15 mouse cellular contexts compared by ENCODE assay signal in genomic region chr9:121122039-121122438, GRCm38 (mm10).
"Had no signal": no experiment of that assay in that cellular context is flagged by ENCODE, and none has a peak within 500 bp of the region (broad histone marks: within the 10 kb centered on the region; RNA-seq: fewer than 3 reads in every experiment).

No protein-coding gene starts in this region.

- H3K27ac ChIP-seq: kidney, postnatal 0 days; layer of hippocampus, adult 2 months; liver, embryonic 13.5 days; midbrain, embryonic 12.5 days; midbrain, embryonic 15.5 days; neural tube, embryonic 13.5 days had no signal

- ATAC-seq: midbrain, embryonic 15.5 days had no signal

- H3K4me1 ChIP-seq: liver, embryonic 13.5 days; midbrain, embryonic 12.5 days; neural tube, embryonic 13.5 days had no signal

- H3K36me3 ChIP-seq: liver, embryonic 13.5 days; midbrain, embryonic 12.5 days; midbrain, embryonic 15.5 days; neural tube, embryonic 13.5 days had no signal

- H3K9ac ChIP-seq: liver, embryonic 13.5 days; midbrain, embryonic 12.5 days; midbrain, embryonic 15.5 days; neural tube, embryonic 13.5 days had no signal

- H3K9me3 ChIP-seq: liver, embryonic 13.5 days; midbrain, embryonic 12.5 days; midbrain, embryonic 15.5 days had no signal

- H3K4me3 ChIP-seq: layer of hippocampus, adult 2 months; liver, embryonic 13.5 days; midbrain, embryonic 12.5 days; midbrain, embryonic 15.5 days; myocyte; neural tube, embryonic 13.5 days had no signal

- H3K27me3 ChIP-seq: liver, embryonic 13.5 days; midbrain, embryonic 12.5 days; midbrain, embryonic 15.5 days; neural tube, embryonic 13.5 days had no signal

- H3K4me2 ChIP-seq: liver, embryonic 13.5 days; midbrain, embryonic 12.5 days; midbrain, embryonic 15.5 days; neural tube, embryonic 13.5 days had no signal

- DNase-seq: kidney, adult 18-20 months; kidney, postnatal 25 days; layer of hippocampus, adult 9-11 months; liver, embryonic 13.5 days; lung, adult 2 months; lung, postnatal 14 days; lung, postnatal 4 days; thymus, adult 2 months; thymus, postnatal 14 days had no signal
